Comparison of ENCODE assay signal across 11 mouse cellular contexts in the genomic region with DNA sequence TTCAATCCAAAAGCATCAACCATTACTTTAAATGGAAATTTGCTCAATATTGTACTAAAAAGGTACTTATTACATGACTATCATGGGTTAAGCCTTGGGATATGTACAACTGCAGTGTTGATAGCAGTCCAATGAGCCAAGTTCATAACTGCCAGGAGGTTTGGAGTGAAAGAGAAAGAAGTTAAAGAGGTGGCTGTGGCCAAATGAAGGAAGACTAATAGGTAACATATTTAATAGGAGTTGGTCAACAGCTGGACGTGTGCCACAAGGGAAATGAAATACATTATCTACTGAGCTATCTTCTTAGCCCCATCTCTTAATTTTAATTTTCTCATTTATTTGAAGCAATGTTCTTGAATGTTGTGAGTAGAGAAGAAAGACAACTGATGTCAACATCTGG.
"Had no signal": no experiment of that assay in that cellular context is flagged by ENCODE, and none has a peak within 500 bp of the region (broad histone marks: within the 10 kb centered on the region; RNA-seq: fewer than 3 reads in every experiment).

No protein-coding gene starts in this region.

- H3K9ac ChIP-seq: limb, embryonic 13.5 days; midbrain, embryonic 15.5 days; neural tube, embryonic 12.5 days had no signal

- H3K4me2 ChIP-seq: limb, embryonic 13.5 days; liver, embryonic 11.5 days; midbrain, embryonic 11.5 days; midbrain, embryonic 15.5 days; neural tube, embryonic 12.5 days had no signal

- H3K4me1 ChIP-seq: limb, embryonic 13.5 days; megakaryocyte, embryonic 14.5 days; midbrain, embryonic 15.5 days; neural tube, embryonic 12.5 days had no signal

- H3K4me3 ChIP-seq: limb, embryonic 13.5 days; megakaryocyte, embryonic 14.5 days; midbrain, embryonic 15.5 days; neural tube, embryonic 12.5 days had no signal

- ATAC-seq: intestine, embryonic 16.5 days; midbrain, embryonic 15.5 days had no signal

- H3K27me3 ChIP-seq: limb, embryonic 13.5 days; megakaryocyte, embryonic 14.5 days; midbrain, embryonic 15.5 days; neural tube, embryonic 12.5 days had no signal

- DNase-seq: left cerebral cortex, postnatal 4 days; lung, postnatal 4 days; thymus, postnatal 14 days had no signal

- H3K9me3 ChIP-seq: limb, embryonic 13.5 days; megakaryocyte, embryonic 14.5 days; midbrain, embryonic 15.5 days; neural tube, embryonic 12.5 days had no signal

- H3K27ac ChIP-seq: limb, embryonic 13.5 days; midbrain, embryonic 15.5 days; neural tube, embryonic 12.5 days; stomach, postnatal 0 days had no signal

- H3K36me3 ChIP-seq: limb, embryonic 13.5 days; midbrain, embryonic 15.5 days; neural tube, embryonic 12.5 days had no signal
